Mouse (Mus musculus): ENCODE measurements around the gene Dyrk2. TPM values are rescaled to one million over a fixed set of nuclear protein-coding genes. Genes with fewer than 3 reads are reported as not detected.

Gene Dyrk2
- polyA plus RNA-seq, 1 experiment from 2014 or later = 9.4 TPM

DNA sequence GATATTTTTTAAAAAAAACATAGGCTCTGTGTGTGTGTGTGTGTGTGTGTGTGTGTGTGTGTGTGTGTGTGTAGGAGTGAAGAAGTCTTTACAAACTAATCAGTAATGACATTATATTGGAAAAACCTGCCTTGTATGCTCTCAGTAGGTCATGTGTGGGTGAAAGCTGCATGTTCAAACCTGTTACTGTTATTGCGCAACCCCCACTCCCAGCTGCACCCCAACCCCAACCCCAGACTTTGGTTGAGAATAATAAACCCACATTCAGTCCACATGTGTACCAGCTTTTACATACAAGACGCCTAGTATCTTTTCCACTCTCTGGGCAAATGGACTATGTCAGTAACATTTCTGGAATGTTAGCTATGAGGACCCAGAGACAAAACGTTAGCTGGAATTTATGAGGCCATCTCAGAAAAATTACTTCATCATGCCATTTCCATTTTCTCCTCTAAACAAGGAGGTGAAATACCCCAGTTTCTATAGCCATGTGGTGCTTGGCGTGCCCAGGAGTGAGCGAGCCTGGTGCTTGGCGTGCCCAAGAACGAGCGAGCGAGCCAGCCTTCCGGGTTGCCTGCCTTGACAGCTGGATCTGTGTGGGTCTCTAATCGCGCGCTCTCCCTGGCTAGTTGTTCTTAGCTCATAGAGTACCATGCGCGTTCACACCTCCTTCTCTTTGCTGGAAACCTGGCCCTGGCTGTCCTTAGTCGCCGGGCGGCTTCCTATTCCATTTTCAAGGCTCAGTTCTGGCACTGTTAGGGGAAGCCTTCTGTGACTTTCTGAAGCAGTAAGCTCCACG, 30.5 kb downstream of the Dyrk2 start:
- H3K36me3 ChIP-seq = no peaks in the 10 kb centered on the region
- peaks cover 7% of the 10 kb centered on the region; the same call in 1 of the 2 replicates for H3K4me1 ChIP-seq
- H3K4me3 ChIP-seq = no peak overlapping the region
- no peak overlapping the region for H3K9ac ChIP-seq
- H3K4me2 ChIP-seq (replicated peaks) = 0 out of 2 replicates have a peak overlapping the region, but pooled peaks have one; percentile 9
- no peaks in the 10 kb centered on the region for H3K9me3 ChIP-seq
- ATAC-seq (ENCODE audit: low FRiP score, low read depth) = no peak
- H3K27me3 ChIP-seq = no peaks in the 10 kb centered on the region
- WGBS = 82% methylated on average over 19 of the region's 19 CpGs
- 0 out of 2 replicates have a peak overlapping the region, but pooled peaks have one; percentile 10 for H3K27ac ChIP-seq

DNA sequence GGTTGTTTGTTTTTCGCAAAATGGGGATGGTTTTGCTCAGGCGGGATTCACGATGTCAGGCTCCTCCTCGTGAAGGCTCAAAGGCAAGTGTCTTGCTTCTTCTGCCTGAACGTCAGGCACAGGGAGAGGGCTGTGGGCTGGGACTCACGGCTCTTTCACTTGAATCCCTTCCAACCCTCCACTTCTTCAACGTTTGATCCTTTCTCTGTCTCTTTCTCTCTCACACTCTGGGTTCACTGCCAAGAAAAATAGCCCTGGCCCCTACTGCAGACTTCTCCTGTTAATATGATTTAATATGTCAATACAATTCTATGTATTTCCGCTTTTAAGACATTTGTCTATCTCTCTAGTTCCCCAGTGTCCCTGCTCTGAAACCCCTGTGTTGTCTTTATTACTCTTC, 32.4 kb downstream of the Dyrk2 start:
- no peaks in the 10 kb centered on the region for H3K36me3 ChIP-seq
- H3K4me2 ChIP-seq (replicated peaks) = no peak overlapping the region
- no peak overlapping the region for H3K4me3 ChIP-seq
- ATAC-seq (ENCODE audit: low FRiP score, low read depth) = no peak
- H3K9ac ChIP-seq = no peak overlapping the region
- no peaks in the 10 kb centered on the region for H3K9me3 ChIP-seq
- no peak overlapping the region for H3K27ac ChIP-seq
- H3K27me3 ChIP-seq = no peaks in the 10 kb centered on the region
- WGBS = 60% methylated on average over 8 of the region's 8 CpGs
- H3K4me1 ChIP-seq = peaks cover 7% of the 10 kb centered on the region; the same call in 1 of the 2 replicates

GRCm38 (mm10) chr10:118831190-118831589, 38.8 kb downstream of the Dyrk2 start:
- Histone ChIP-seq H3K4me3 (no peak overlapping the region), H3K9ac (no peak overlapping the region), H3K4me2 (replicated peaks) (no peak overlapping the region), H3K27ac (no peak overlapping the region), H3K36me3 (no peaks in the 10 kb centered on the region), H3K4me1 (no peaks in the 10 kb centered on the region), H3K9me3 (no peaks in the 10 kb centered on the region), H3K27me3 (no peaks in the 10 kb centered on the region)
- ATAC-seq (ENCODE audit: low FRiP score, low read depth) = no peak
- 86% methylated on average over 8 of the region's 8 CpGs for WGBS

GRCm38 (mm10) chr10:118829641-118830040, 40.4 kb downstream of the Dyrk2 start:
- Histone ChIP-seq H3K27ac (no peak overlapping the region), H3K9ac (no peak overlapping the region), H3K9me3 (no peaks in the 10 kb centered on the region), H3K4me1 (no peaks in the 10 kb centered on the region), H3K27me3 (no peaks in the 10 kb centered on the region), H3K4me2 (replicated peaks) (no peak overlapping the region), H3K36me3 (no peaks in the 10 kb centered on the region), H3K4me3 (no peak overlapping the region)
- ATAC-seq (ENCODE audit: low FRiP score, low read depth) = no peak
- WGBS = 74% methylated on average over 2 of the region's 2 CpGs

- WGBS = 90% methylated on average over 7 of the region's 7 CpGs
- H3K4me1 ChIP-seq = no peaks in the 10 kb centered on the region
These were observed 42.9 kb downstream of the Dyrk2 start for GRCm38 (mm10) chr10:118827116-118827515.

DNA sequence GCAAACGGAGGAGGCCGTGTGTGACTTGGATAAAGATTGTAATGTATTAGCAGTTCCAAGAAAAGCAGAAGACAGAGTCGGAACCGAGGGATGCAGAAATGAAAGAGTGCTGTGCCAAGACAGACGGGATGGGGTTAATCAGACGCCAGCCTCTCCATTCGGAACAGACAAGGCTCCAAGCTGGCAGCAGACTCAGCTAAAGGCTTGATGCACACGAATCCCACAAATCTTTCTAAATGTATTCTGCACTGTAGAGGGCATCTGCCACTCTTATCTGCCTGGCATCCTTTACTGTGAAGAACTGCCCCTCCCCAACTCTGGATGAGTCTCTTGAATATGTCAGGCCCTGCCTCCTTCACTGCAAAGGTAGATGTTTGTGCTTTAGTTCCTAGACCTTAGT, 45.2 kb downstream of the Dyrk2 start:
- H3K36me3 ChIP-seq = no peaks in the 10 kb centered on the region
- no peaks in the 10 kb centered on the region for H3K27me3 ChIP-seq
- no peak for ATAC-seq (ENCODE audit: low FRiP score, low read depth)
- H3K4me2 ChIP-seq (replicated peaks) = no peak overlapping the region
- H3K9me3 ChIP-seq = no peaks in the 10 kb centered on the region
- H3K9ac ChIP-seq = no peak overlapping the region
- no peak overlapping the region for H3K4me3 ChIP-seq
- no peak overlapping the region for H3K27ac ChIP-seq
- H3K4me1 ChIP-seq = no peaks in the 10 kb centered on the region; the same call in 1 of the 2 replicates
- WGBS = 84% methylated on average over 8 of the region's 8 CpGs

More at GRCm38 (mm10) chr10:118827116-118827515, 42.9 kb downstream of the Dyrk2 start:
- H3K9me3 ChIP-seq = no peaks in the 10 kb centered on the region
- no peak overlapping the region for H3K4me2 ChIP-seq (replicated peaks)
- no peak overlapping the region for H3K9ac ChIP-seq
- no peaks in the 10 kb centered on the region for H3K36me3 ChIP-seq
- H3K27ac ChIP-seq = no peak overlapping the region
- no peak overlapping the region for H3K4me3 ChIP-seq
- ATAC-seq (ENCODE audit: low FRiP score, low read depth) = no peak
- H3K27me3 ChIP-seq = no peaks in the 10 kb centered on the region

- H3K27ac ChIP-seq = no peak overlapping the region
- H3K9me3 ChIP-seq = no peaks in the 10 kb centered on the region
- no peaks in the 10 kb centered on the region for H3K36me3 ChIP-seq
- H3K27me3 ChIP-seq = no peaks in the 10 kb centered on the region
- H3K9ac ChIP-seq = no peak overlapping the region
- no peak overlapping the region for H3K4me2 ChIP-seq (replicated peaks)
- peak; percentile 86 for ATAC-seq (ENCODE audit: low FRiP score, low read depth)
- 23% methylated on average over 7 of the region's 7 CpGs for WGBS
- H3K4me3 ChIP-seq = no peak overlapping the region
- H3K4me1 ChIP-seq = no peaks in the 10 kb centered on the region; the same call in 1 of the 2 replicates
These were observed 49.1 kb downstream of the Dyrk2 start for GRCm38 (mm10) chr10:118820901-118821300.

DNA sequence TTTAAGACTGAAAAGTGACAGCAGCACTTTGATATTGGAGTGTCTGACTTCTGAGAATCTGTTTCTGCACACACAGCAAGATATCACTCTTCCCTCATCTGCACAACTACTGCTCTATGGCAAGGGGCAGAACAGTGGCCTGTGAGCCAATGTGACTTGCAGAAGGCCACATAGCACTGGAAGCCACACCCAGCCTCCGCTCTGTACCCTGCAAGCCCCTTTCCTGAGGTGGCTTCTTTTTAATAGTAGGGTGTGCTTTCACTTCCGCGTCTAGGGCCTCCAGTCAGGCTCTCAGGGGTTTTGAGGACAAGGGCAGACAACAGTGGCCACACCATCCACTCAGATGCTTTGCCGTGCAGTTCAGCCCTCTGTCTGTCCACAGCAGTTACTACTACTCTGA, 50.2 kb downstream of the Dyrk2 start:
- Histone ChIP-seq H3K27me3 (no peaks in the 10 kb centered on the region), H3K9ac (no peak overlapping the region), H3K9me3 (no peaks in the 10 kb centered on the region), H3K4me1 (no peaks in the 10 kb centered on the region; the same call in 1 of the 2 replicates), H3K36me3 (no peaks in the 10 kb centered on the region), H3K4me2 (replicated peaks) (no peak overlapping the region), H3K4me3 (no peak overlapping the region), H3K27ac (no peak overlapping the region)
- ATAC-seq (ENCODE audit: low FRiP score, low read depth) = no peak
- 80% methylated on average over 4 of the region's 4 CpGs for WGBS

- Histone ChIP-seq H3K27me3 (no peaks in the 10 kb centered on the region), H3K9me3 (no peaks in the 10 kb centered on the region), H3K36me3 (no peaks in the 10 kb centered on the region), H3K27ac (no peak overlapping the region), H3K4me3 (no peak overlapping the region), H3K4me2 (replicated peaks) (no peak overlapping the region), H3K4me1 (no peaks in the 10 kb centered on the region; the same call in 1 of the 2 replicates), H3K9ac (no peak overlapping the region)
- no peak for ATAC-seq (ENCODE audit: low FRiP score, low read depth)
- 84% methylated on average over 6 of the region's 6 CpGs for WGBS
These were observed 52.9 kb downstream of the Dyrk2 start for GRCm38 (mm10) chr10:118817089-118817488.

GRCm38 (mm10) chr10:118811945-118812344, 58.1 kb downstream of the Dyrk2 start:
- 79% methylated on average over 6 of the region's 6 CpGs for WGBS
- no peak overlapping the region for H3K4me2 ChIP-seq (replicated peaks)
- no peak overlapping the region for H3K9ac ChIP-seq
- H3K9me3 ChIP-seq = no peaks in the 10 kb centered on the region
- H3K4me3 ChIP-seq = no peak overlapping the region
- ATAC-seq (ENCODE audit: low FRiP score, low read depth) = no peak
- no peak overlapping the region for H3K27ac ChIP-seq
- peaks cover 11% of the 10 kb centered on the region; the same call in 1 of the 2 replicates for H3K4me1 ChIP-seq
- no peaks in the 10 kb centered on the region for H3K36me3 ChIP-seq
- no peaks in the 10 kb centered on the region for H3K27me3 ChIP-seq

DNA sequence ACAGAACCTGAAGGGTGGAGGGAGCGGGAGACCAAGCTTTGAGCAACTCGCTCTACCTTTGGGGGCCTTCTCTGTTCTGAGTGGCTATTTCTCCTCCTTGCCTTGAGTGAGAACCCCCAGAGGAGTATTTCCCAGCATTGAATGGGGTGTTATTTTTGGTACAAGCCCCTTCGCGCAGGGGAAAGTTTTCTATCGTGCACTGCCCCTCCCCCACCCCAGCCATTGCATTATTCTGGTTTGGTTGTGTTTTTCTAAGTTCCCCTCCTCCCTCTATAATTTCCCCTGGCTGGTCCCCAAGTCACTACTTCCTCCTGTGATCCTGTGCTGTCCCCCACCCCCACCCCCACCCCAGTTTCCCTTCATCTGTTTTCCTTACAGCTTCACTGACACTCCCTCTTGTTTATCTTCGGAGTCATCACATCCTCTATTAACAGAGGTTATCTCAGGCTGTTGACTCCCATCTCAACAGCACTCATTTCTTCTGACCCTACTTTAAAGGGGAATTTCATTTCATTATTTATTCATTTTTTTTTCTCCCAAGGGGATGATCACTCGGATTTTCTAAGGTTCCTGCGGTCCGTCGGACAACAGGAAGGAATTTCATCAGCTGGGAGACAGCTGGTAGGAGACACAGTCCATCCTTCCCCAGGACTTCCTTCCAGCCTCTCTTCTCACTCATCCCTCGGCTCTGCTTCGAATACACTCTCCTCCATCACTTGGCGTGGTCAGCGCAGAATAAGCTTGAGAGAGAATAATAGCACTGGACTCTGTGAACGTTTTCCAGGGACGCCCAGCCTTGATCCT, 58.9 kb downstream of the Dyrk2 start:
- Histone ChIP-seq H3K36me3 (no peaks in the 10 kb centered on the region), H3K4me3 (no peak overlapping the region), H3K27me3 (no peaks in the 10 kb centered on the region), H3K4me1 (peaks cover 11% of the 10 kb centered on the region; the same call in 1 of the 2 replicates), H3K9ac (no peak overlapping the region), H3K27ac (no peak overlapping the region; the same call in 1 of the 2 replicates), H3K9me3 (no peaks in the 10 kb centered on the region), H3K4me2 (replicated peaks) (peak overlapping the region; percentile 27; the same call in 1 of the 2 replicates)
- 57% methylated on average over 16 of the region's 16 CpGs for WGBS
- ATAC-seq (ENCODE audit: low FRiP score, low read depth) = no peak; the same call in 1 of the 2 replicates

All from limb, embryonic 13.5 days (tissue).